Mouse (Mus musculus): Measurements from ENCODE around the gene Cnpy2. TPM values are rescaled to one million over a fixed set of nuclear protein-coding genes. Genes with fewer than 3 reads are reported as not detected.
"Not testable (repeated sequence)": the region's sequence is repeated elsewhere in the genome, so short reads cannot be mapped to it uniquely, and the experiment has no call there.

Gene Cnpy2
- total RNA-seq, 4 experiments from 2014 or later, result 69.2 to 89.4 (median 82.4) TPM

DNA sequence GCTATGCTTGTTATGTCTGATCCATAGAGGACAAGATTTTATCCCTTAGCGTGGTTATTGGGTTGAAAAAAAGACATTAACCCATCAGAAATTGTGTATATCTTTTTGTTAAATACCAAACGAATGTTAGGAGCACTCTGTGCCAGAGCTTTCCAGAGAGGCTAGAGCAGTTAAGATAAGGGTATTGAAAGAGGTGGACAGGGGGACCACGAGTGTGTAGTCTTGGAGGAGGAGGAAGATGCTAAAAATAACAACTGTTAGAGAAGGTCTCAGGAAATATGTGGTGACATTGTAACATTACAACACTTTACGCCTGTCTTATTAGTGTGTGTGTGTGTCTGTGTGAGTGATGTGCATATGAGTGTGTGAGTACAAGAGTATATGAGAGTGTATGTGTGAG lies 11.4 kb upstream of the Cnpy2 start:
- no peak for DNase-seq (ENCODE audit: low spot score in 2 of 2)

DNA sequence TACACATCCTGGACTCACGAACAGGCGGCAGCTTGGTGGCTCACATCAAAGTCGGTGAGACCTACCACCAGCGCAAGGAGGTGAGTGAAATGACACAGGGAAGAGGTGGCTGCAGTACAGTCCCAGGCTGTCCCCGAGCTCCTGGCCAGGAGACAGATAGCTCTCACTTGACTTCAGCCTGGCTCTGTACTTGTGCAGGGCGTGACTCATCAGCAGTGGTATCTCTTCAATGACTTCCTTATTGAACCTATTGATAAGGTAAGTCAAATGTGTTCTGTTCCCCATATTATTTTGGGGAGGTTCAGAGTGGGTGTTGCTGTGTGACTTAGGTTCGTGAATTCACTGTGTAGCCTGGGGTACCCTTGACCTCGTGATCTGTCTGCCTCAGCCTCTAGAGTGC lies 6.7 kb upstream of the Cnpy2 start:
- DNase-seq (ENCODE audit: low spot score in 2 of 2), result no peak

- DNase-seq (ENCODE audit: low spot score in 2 of 2), result no peak
These were observed 618 bp upstream of the Cnpy2 start for GRCm38 (mm10) chr10:128321641-128322040.

DNA sequence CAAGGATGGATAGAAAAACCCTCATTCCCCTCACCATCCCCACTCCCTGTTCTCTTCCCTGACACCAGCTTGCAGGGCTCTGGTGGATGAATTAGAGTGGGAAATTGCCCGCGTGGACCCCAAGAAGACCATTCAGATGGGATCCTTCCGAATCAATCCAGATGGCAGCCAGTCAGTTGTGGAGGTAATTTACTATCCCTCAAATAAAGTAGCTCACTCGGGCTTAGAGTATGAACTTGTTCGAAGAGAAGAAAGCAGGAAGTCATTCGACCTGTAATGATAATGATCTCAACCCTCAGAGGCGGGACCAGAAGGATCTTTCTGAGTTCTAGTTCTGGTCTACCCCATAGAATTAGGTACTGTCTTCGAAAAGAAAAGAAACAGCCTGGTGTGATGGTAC lies 1.3 kb downstream of the Cnpy2 start:
- no peak for DNase-seq (ENCODE audit: low spot score in 2 of 2)

DNA sequence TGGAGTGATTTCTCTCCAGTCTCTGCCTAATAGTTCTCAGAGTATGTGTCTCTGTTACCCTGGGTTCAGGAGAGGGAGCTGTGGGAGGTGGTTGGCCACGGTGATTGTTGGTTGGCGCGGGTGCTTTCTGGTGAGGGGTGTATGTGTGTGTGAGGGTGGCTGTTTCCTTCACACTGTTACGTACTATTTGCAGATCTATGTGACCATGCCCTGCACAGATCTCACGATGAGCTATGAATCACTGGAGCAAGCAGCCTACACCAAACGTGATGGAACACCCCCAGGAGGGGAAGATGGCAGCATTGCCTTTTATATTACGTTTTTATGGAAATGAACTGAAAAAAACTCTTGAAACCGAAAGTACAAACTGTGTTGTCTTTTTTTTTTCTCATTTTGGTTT lies 4.6 kb downstream of the Cnpy2 start:
- DNase-seq (ENCODE audit: low spot score in 2 of 2), result no peak

- no peak for DNase-seq (ENCODE audit: low spot score in 2 of 2)
These were observed 5.4 kb downstream of the Cnpy2 start for GRCm38 (mm10) chr10:128327610-128328009.

GRCm38 (mm10) chr10:128332358-128333249 lies 10.3 kb downstream of the Cnpy2 start:
- DNase-seq (ENCODE audit: low spot score in 2 of 2), result not testable (repeated sequence)

DNA sequence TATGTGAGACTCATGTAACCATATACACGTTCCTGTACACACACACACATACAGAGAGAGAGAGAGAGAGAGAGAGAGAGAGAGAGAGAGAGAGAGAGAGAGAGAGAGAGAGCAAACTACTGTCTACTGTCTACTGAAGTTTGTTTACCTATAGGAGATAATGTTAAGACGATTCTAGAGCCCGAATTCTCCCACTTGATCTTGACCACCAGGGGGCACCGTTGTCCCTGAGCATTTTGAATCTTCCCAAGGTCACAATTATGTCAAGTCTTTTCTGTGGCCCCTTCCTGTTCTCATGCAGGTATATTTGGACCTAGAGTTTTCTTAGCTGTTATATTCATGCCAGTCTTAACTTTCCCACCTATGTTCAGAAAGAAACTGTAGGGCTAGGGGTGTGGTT lies 13.3 kb downstream of the Cnpy2 start:
- DNase-seq (ENCODE audit: low spot score in 2 of 2), result peak in 1 of 2 experiments; percentile 68

GRCm38 (mm10) chr10:128336195-128336594 lies 13.9 kb downstream of the Cnpy2 start:
- no peak for DNase-seq (ENCODE audit: low spot score in 2 of 2)

DNA sequence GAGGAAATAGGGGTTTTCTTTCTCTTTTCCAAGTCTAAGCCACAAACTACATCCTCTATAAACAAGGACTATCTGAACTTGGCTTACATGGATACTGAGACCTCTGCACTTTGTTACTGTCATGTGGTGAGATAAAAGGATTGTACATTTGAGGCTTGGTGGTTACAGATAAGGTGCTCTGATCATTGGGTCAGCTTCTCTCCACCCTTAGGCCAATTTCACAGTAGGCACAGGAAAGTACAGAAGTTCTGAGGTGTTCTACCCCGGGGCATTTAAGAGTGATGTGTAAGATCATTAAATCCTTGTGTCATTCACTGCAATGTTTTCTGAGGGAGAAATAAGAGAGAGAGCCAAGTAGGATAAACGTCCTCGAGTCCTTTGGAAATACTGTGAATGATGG lies 14.3 kb downstream of the Cnpy2 start:
- no peak for DNase-seq (ENCODE audit: low spot score in 2 of 2)

- peak; percentile 94 to 95 for DNase-seq (ENCODE audit: low spot score in 2 of 2)
These were observed 15.3 kb downstream of the Cnpy2 start, which contains the start of gene Cs for GRCm38 (mm10) chr10:128337306-128338181. Gene Cs (plus strand): TSS chr10:128337734.

DNA sequence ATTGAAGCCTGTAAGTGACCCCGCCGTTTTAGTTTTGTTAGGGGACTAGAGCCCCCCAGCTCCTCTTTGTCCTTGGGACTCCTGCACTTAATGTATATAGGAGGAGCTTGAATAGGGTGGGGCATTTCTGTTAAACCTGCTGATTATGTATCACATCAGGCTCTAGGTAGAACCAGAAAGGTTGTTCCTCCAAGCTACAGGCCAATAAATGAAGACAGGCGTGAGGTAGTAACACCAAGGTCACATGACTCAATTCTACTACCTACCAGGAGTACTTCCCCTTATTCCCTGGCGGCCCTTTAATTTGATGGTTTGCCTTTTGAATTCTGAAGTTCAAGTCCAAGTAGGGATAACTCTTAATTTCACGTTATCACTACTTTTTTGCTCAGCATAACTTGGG lies 16.2 kb downstream of the Cnpy2 start:
- no peak for DNase-seq (ENCODE audit: low spot score in 2 of 2)

DNA sequence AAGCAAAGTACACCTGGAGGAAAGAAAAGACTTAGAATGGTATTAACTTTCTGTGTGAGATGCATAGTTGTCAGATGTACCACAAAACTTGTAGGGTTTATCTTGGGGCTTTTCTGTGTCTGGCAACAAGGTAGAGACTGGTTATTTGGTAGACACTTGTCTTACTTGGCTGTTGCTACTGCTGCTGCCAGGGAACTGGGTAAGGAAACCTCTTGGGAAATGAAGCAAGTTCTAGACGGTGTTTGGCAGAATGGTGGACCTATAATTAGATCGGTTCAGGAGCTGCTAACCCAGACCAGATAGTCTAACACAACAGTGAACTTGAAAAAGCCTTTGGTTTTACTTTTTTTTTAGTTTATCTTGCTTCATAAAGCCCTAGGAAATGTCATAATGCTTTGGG lies 16.7 kb downstream of the Cnpy2 start:
- DNase-seq (ENCODE audit: low spot score in 2 of 2), result no peak

GRCm38 (mm10) chr10:128340257-128340656 lies 18.0 kb downstream of the Cnpy2 start:
- no peak for DNase-seq (ENCODE audit: low spot score in 2 of 2)

DNA sequence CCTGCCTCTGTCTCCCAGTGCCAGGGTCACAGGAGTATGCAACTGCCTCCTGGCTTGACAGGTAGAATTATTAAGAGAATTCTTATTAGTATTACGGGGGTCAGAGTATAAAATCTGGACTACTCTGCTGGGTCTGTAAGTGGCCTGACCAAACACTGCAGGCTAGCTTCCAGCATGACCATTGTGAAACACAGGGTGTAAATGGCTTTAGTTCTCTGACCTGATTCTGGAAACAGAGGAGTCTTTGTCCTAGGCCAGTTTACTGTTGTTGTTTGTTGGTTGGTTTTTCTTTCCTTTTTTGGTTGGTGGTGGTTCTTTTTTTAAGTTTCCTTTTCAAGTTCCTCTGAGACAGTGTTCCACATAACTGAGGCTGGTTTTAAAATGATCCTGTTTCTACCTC lies 21.2 kb downstream of the Cnpy2 start:
- no peak for DNase-seq (ENCODE audit: low spot score in 2 of 2)

DNA sequence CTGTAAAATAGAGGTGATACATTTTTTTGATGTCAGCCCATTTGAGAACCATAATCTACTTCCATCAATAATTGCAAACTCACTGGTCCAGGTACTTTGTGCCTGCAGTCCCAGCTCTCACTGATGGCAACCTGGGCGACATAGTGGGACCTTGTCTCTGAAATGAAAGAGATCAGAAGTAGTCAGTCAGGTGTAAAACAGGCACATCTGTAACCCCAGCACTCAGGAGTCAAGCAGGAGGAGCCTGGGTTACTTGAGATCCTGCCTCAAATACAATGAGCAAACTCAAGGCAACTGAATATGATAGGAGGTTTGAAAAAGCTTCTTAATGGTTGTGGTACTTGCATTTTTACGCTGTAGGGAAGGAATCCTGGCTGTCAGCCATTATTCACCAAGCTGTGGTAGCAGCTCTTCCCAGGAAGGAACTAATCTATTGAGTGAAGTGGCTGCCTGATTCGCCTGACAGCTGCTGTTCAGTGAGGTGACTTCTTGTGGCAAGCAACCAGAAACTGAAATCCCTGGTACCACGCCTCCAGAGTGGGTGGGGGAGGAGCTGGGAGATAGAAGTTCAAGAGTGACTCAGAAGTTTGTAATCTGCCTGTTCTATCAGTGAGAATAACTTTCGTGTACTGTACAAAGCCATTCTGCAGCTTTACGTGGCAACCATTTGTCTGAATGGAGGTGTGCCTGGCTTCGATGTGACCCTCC lies 22.5 kb downstream of the Cnpy2 start:
- DNase-seq (ENCODE audit: low spot score in 2 of 2), result peak; percentile 62 to 67

DNA sequence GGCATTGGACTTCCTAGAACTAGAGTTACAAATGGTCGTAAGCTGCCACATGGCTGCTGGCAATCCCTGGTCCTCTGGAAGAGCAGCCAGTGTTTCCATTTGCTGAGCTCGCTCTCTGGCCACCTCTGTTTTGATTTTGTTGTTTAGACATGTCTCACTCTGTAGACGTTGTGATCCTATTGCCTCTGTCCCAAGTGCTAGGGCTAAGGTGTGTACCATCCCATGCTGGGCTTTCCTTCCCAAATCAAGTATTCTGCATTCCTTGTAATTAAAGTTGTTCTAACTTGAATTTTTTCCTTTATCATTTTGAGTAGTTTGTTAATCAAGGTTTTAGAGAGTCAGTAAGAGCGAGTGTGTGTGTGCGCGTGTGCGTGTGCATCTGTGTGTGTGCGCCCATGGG lies 25.3 kb downstream of the Cnpy2 start:
- DNase-seq (ENCODE audit: low spot score in 2 of 2), result no peak

DNA sequence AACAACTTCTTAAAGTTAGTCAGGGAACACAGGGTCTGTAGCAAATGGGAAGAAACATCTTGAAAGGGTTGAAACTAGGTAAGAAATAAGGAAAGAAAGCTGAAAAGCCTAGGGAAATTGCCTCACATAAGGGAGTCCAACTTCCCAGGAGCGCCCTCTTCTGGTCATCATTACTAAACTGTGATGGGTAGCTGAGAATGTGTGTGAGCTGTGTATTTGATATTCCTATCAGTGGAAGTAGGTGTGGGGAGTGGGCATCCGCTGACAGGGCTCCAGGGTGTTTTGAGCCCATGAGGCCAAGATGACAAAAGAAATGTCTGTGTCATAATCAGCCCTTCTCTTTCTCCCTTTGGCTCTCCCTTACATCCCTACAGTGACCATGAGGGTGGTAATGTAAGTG lies 36.5 kb downstream of the Cnpy2 start:
- DNase-seq (ENCODE audit: low spot score in 2 of 2), result peak in 1 of 2 experiments; percentile 45

GRCm38 (mm10) chr10:128359226-128359625 lies 37.0 kb downstream of the Cnpy2 start:
- DNase-seq (ENCODE audit: low spot score in 2 of 2), result no peak

DNA sequence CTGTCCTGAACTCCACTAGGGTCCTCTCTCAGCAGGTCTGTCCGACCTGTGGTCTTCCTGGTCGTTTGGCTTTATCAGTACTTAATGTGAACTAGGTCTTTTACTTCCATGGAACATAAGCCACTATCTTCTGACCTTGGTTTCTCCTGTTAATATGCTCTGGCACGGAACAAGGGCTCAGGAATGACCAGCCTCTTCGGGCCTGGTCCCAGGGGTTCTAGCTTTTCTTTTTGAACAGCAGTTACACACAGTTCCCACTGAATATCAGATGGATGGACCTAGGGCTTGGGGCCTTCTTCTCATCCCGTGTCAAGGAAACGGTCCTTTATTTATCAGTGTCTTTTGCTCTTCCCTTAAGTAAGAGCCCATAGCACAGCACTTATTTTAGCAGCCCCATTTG lies 39.6 kb downstream of the Cnpy2 start:
- DNase-seq (ENCODE audit: low spot score in 2 of 2), result no peak

DNA sequence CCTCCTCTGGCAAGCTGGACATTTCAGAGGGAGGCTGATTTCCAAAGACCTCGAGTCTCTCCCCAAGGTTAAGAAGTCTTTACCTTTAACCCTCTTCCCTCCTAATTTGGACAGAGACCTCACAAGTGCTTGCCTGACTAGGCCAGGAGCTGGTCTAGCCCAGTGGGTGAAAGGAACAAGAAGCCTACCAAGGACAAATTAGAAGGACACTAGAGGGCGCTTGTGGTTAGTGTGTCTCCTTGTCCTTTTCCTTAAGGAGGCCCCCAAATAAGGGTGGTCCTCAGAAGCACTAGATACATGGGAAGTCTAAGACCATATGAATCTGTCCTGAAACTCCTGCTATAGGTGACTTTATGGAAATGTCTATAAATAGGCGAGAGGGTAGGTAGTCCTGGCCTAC lies 40.3 kb downstream of the Cnpy2 start:
- DNase-seq (ENCODE audit: low spot score in 2 of 2), result no peak
